Mouse (Mus musculus): ENCODE results near the gene Osbp.

DNA sequence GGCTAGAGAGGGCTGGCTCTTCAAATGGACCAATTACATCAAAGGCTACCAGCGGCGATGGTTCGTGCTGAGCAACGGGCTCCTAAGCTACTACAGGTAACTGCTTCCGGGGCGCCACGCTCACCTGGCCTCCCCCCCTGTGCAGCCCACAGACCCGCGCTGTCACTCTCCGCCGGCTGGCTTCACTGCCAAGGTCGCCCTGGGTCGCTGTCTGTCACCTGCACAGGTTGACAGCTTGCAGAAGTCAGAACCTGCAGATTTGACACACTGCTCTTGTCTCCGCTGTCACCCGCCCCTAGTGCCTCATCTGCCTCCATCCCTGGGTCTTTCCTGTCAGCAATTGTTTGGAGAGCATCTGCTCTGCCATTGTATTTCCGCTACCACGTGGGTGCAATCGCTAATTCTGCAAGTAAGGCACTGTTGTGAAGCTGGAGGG, 478 bp downstream of the Osbp start:
- TF ChIP-seq CTCF (IDR thresholded peaks at IDR 0.05; ENCODE audit: borderline replicate concordance, insufficient read depth, low read depth, low read length) (no peak), POLR2A (IDR thresholded peaks at IDR 0.05; ENCODE audit: borderline replicate concordance, insufficient read depth, low read length) (no peak)
